Mouse (Mus musculus) hindbrain, embryonic 14.5 days (tissue): ENCODE measurements around the gene Gm3604. TPM values are rescaled to one million over a fixed set of nuclear protein-coding genes. Genes with fewer than 3 reads are reported as not detected.
"Not testable (repeated sequence)": the region's sequence is repeated elsewhere in the genome, so short reads cannot be mapped to it uniquely, and the experiment has no call there.

Experiments used
- ATAC-seq: fragments of 200-750 bp; cut with Nextera tagmentation; 2 replicates; pipeline ENCODE4 v1.8.0; 2017; ENCODE audit warnings: moderate number of reproducible peaks, mild to moderate bottlenecking, moderate TSS enrichment, moderate library complexity; ENCODE audit not compliant: low FRiP score
- DNase-seq: peaks from one replicate; pipeline ENCODE4 v3.0.0-alpha.2; 2015; ENCODE audit warnings: low spot score
- H3K27ac ChIP-seq: fragments of 300-500 bp; sonication (generic); 2 replicates; pipeline ENCODE4 v1.5.1; 2014; ENCODE audit warnings: mild to moderate bottlenecking, moderate library complexity
- H3K27me3 ChIP-seq: fragments of 300-500 bp; sonication (generic); 2 replicates; pipeline ENCODE4 v1.6.1; 2014; ENCODE audit warnings: mild to moderate bottlenecking, low read length, mixed read lengths; ENCODE audit not compliant: control insufficient read depth, insufficient read depth
- H3K36me3 ChIP-seq: fragments of 300-500 bp; sonication (generic); replicated peaks from 2 replicates; pipeline ENCODE4 v1.6.1; 2014; ENCODE audit not compliant: control insufficient read depth, insufficient read depth
- H3K4me1 ChIP-seq: fragments of 300-500 bp; sonication (generic); replicated peaks from 2 replicates; pipeline ENCODE4 v1.6.1; 2014; ENCODE audit warnings: antibody characterized with exemption, low read length, mixed read lengths; ENCODE audit not compliant: control insufficient read depth, insufficient read depth
- H3K4me2 ChIP-seq: fragments of 300-500 bp; sonication (generic); replicated peaks from 2 replicates; pipeline ENCODE4 v1.6.1; 2014; ENCODE audit warnings: mild to moderate bottlenecking, moderate library complexity
- H3K4me3 ChIP-seq: fragments of 300-500 bp; sonication (generic); replicated peaks from 2 replicates; pipeline ENCODE4 v1.5.1; 2014; ENCODE audit warnings: mild to moderate bottlenecking, low read length
- H3K9ac ChIP-seq: fragments of 300-500 bp; sonication (generic); 2 replicates; pipeline ENCODE4 v1.6.1; 2014
- H3K9me3 ChIP-seq: fragments of 300-500 bp; sonication (generic); 2 replicates; pipeline ENCODE4 v1.6.1; 2016; ENCODE audit warnings: low read length; ENCODE audit not compliant: control insufficient read depth
- WGBS: fragments of 180-500 bp; shearing (Covaris S2); extraction: QIAGEN DNeasy Blood & Tissue Kit; methylation state at CpG from one replicate; pipeline ENCODE4 v1.1.7; 2014; 5-methylcytosine and 5-hydroxymethylcytosine counted together
- microRNA-seq: library from miRNA; unstranded; fragments of <30 nt; microRNA quantifications from one replicate; pipeline ENCODE4, GENCODE M21; 2016
- polyA plus RNA-seq: library from polyadenylated mRNA; unstranded; fragments of >200 nt; fragmentation: Nextera tagmentation; extraction: Ambion mirVana; gene quantifications from 2 replicates; pipeline ENCODE4 v1.2.1, GENCODE M21; 2014

The Gm3604 gene
- polyA plus RNA-seq, result 2.2 and 2.6 TPM in 2 replicates

DNA sequence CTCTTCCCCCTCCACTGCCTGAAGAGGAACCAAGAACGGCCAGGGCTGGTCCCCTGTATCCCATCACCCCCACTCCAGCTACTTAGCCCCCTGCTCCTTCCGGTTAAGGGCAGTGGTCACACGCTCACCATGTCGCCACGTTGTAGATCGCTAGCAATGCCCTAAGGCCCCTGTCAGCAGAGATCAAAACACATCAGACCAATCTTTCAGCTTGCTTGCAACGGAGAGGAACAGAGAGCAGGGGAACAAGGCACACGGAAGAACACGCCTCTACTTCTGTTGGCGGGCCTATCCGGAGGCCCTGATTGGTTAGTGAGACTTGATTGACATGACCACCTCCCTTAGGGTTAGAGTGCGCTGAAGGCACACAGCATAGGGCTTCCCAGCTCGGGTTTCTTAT lies at the start of gene Gm3604:
Gene Gm3604 (minus strand): TSS at position 226 of the 400 bp plus-strand sequence.
- not testable (repeated sequence) for H3K27ac ChIP-seq, DNase-seq, H3K9me3 ChIP-seq, H3K27me3 ChIP-seq, ATAC-seq, H3K9ac ChIP-seq, H3K4me1 ChIP-seq, H3K36me3 ChIP-seq
- peak within 1 kb of the TSS; percentile 38 for H3K4me2 ChIP-seq
- H3K4me3 ChIP-seq, result peak within 1 kb of the TSS; percentile 26
- WGBS, result 12% methylated on average over 13 of the region's 13 CpGs

DNA sequence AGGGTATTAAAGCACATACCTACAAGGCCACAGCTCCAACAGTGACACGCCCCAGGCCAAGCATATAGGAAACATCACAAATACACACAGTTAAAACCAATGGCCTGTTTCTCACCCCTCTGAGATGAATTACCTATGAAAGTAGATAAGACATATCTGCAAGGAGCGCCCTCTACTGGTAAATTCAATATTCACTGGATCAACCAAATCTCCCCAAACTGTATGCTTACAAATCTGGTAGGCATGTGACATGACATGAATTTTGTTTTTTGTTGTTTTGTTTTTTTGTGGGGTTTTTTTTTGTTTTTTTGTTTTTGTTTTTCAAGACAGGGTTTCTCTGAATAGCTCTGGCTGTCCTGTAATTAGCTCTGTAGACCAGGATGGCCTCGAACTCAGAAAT lies 16.2 kb upstream of the Gm3604 start:
- DNase-seq, H3K4me1 ChIP-seq, H3K27ac ChIP-seq, H3K4me2 ChIP-seq, H3K4me3 ChIP-seq, H3K27me3 ChIP-seq, H3K9ac ChIP-seq, H3K36me3 ChIP-seq, ATAC-seq, H3K9me3 ChIP-seq: not testable (repeated sequence)
- 63% methylated on average over 3 of the region's 3 CpGs for WGBS

DNA sequence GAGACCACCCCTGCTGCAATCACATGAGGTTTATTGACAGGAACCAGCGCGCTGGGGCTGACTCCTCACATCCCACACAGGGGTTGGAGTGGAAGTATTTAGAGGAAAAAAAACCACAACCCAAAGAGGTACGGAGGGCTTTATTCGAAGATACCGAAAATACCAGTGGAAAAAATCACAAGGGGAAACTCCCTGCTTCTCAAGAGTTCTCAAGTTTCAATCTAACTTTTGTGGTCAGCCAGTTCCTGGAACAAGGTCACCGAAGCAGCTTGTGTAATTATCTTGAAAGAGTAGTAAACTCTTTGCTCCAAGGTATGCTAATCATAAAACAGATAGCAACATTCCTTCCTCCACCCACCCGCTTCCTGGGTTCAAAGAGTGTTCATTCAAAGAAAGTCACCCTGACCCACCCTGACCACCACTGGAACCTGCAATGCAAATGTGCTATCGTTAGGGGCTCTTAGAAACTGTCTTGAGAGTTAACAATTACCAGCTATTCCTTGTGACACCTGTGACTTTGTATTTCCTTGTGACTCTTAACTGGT lies 7.2 kb upstream of the Gm3604 start:
- H3K9me3 ChIP-seq, H3K27me3 ChIP-seq, DNase-seq, H3K9ac ChIP-seq, H3K4me1 ChIP-seq, H3K27ac ChIP-seq, H3K36me3 ChIP-seq, ATAC-seq, H3K4me3 ChIP-seq, H3K4me2 ChIP-seq: not testable (repeated sequence)
- 93% methylated on average over 8 of the region's 8 CpGs for WGBS

DNA sequence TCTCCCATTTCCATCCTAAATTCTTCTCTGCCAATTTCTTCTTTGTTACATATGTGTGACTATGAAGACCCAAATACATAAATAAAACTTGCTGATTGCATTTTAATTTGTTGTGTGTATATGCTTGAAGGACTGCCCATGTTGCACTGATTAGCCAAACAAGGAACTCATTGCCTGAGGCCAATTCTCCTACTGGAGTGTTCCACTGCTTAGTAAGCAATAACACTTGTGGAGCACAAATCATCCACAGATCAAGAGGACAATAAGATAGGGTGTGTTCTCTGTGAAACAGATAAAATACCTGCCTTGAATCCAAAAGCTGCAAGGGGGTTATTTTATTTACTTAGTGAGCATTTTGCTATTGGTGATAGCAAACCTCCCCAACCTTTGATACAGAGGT lies 51.2 kb downstream of the Gm3604 start:
- peaks cover 43% of the 10 kb centered on the region for H3K9me3 ChIP-seq
- ATAC-seq, result no peak
- no peak for DNase-seq
- no peaks in the 10 kb centered on the region for H3K36me3 ChIP-seq
- H3K4me3 ChIP-seq, result no peak overlapping the region
- no peaks in the 10 kb centered on the region for H3K4me1 ChIP-seq
- H3K9ac ChIP-seq, result no peak overlapping the region
- H3K4me2 ChIP-seq, result no peak overlapping the region
- H3K27me3 ChIP-seq, result no peaks in the 10 kb centered on the region
- H3K27ac ChIP-seq, result no peak overlapping the region

DNA sequence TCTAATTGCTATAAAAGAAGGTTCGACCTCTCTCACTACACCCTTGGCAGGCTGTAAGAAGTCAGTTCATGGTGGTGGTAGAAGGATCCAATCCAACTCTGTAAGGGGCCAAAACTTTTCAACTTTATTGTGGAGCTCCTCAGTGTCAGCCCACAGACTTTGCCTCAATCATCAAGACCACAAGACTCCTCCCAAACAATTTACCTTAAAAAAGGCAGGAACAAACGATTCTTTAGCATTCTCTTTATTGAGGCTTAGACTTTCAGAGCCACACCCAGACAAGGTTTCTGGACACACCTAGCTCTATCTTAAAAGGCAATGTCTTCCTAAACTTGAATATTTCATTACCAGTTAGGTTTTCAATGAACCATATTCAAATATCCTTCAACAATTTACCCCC lies 51.6 kb downstream of the Gm3604 start:
- DNase-seq, result no peak
- WGBS, result 77% methylated on average over 2 of the region's 2 CpGs

More for the DNA sequence above, 51.6 kb downstream of the Gm3604 start:
- Histone ChIP-seq H3K36me3 (no peaks in the 10 kb centered on the region), H3K27me3 (no peaks in the 10 kb centered on the region), H3K4me1 (no peaks in the 10 kb centered on the region), H3K9me3 (peaks cover 43% of the 10 kb centered on the region), H3K9ac (no peak overlapping the region), H3K4me3 (no peak overlapping the region), H3K27ac (no peak overlapping the region), H3K4me2 (no peak overlapping the region)
- ATAC-seq, result no peak

Small RNAs within 50 kb of the gene (microRNA-seq; reads per million reads assigned to microRNA genes)
- gene Gm25933, result not detected

Other genes with a start within 250 kb of the Gm3604 start
- gene Gm49359, start 83.7 kb upstream of the Gm3604 start, polyA plus RNA-seq, result 13.9 and 14.0 TPM in 2 replicates
- not detected in 2 replicates for gene Zfp935, start 175.3 kb upstream of the Gm3604 start, polyA plus RNA-seq
- gene Zfp934, start 188.0 kb upstream of the Gm3604 start, polyA plus RNA-seq, result 10.1 and 11.2 TPM in 2 replicates
- 7.4 and 8.1 TPM in 2 replicates for gene 6720489N17Rik, start 241.0 kb upstream of the Gm3604 start, polyA plus RNA-seq